19 mouse cellular contexts compared by ENCODE assay signal in the genomic region with DNA sequence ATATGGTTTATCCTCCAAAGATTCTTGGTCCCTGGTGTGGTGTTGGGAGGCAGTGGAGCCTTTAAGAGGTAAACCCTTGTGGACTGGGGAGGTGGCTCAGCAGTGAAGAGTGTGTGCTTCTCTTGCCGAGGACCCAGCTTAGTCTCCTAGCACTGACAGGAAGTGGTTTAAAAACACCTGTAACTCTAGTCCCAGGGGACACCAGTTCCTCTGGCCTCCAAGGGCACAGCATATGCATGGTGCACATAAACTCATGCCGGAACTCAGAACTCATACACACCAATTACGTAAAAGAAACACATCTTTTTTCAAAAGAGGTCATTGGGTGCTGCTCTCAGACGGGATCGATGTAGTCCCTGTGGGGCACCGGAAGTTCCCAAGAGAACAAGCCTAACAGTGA. TPM values are rescaled to one million over a fixed set of nuclear protein-coding genes. Genes with fewer than 3 reads are reported as not detected.
DNase-seq lines count a peak whose midpoint lies in the region; ATAC-seq lines count a peak whose summit lies in the region.
"Had no signal": no experiment of that assay in that cellular context is flagged by ENCODE, and none has a peak within 500 bp of the region (broad histone marks: within the 10 kb centered on the region; RNA-seq: fewer than 3 reads in every experiment).

No protein-coding gene starts in this region.

- H3K4me1 ChIP-seq in intestine, embryonic 16.5 days (ENCODE audit: control insufficient read depth, insufficient read depth, low read length): no peaks in the 10 kb centered on the region
- H3K4me1 ChIP-seq: forebrain, embryonic 13.5 days; hindbrain, embryonic 10.5 days; liver, embryonic 12.5 days; midbrain, embryonic 12.5 days; neural tube, embryonic 13.5 days had no signal

- no peak overlapping the region for H3K9ac ChIP-seq in intestine, embryonic 16.5 days (ENCODE audit: low read depth, low read length)
- H3K9ac ChIP-seq: forebrain, embryonic 13.5 days; liver, embryonic 12.5 days; lung, embryonic 14.5 days; midbrain, embryonic 12.5 days; neural tube, embryonic 13.5 days had no signal

- H3K36me3 ChIP-seq in intestine, embryonic 16.5 days (ENCODE audit: control insufficient read depth, insufficient read depth, low read length): no peaks in the 10 kb centered on the region
- H3K36me3 ChIP-seq: hindbrain, embryonic 10.5 days; liver, embryonic 12.5 days; midbrain, embryonic 12.5 days; neural tube, embryonic 13.5 days had no signal

- peak; percentile 37 to 41 for DNase-seq in spleen, adult 18-20 months
- DNase-seq in spleen, postnatal 14 days (ENCODE audit: low spot score in 2 of 2): no peak
- peak; percentile 72 for DNase-seq in naive thymus-derived CD4-positive, alpha-beta T cell, adult 2 months (ENCODE audit: low read depth)
- peak; percentile 64 for DNase-seq in thymus, postnatal 14 days
- DNase-seq in gastrocnemius, postnatal 4 days (ENCODE audit: low spot score in 2 of 2): no peak
- DNase-seq in kidney, postnatal 10 days: no peak
- DNase-seq: cerebellum, adult 9-10 months; gastrocnemius, postnatal 14 days; kidney, adult 2 months; layer of hippocampus, adult 9-11 months; lung, embryonic 14.5 days had no signal

- H3K27me3 ChIP-seq in intestine, embryonic 16.5 days (replicated peaks; ENCODE audit: control insufficient read depth, insufficient read depth, low read length): no peaks in the 10 kb centered on the region
- H3K27me3 ChIP-seq: forebrain, embryonic 13.5 days; liver, embryonic 12.5 days; midbrain, embryonic 12.5 days; neural tube, embryonic 13.5 days had no signal

- 89% methylated on average over 6 of the region's 6 CpGs for WGBS in intestine, embryonic 16.5 days

- no peak overlapping the region for H3K4me3 ChIP-seq in intestine, embryonic 16.5 days (ENCODE audit: low read length)
- H3K4me3 ChIP-seq: forebrain, embryonic 13.5 days; hindbrain, embryonic 10.5 days; liver, embryonic 12.5 days; midbrain, embryonic 12.5 days; neural tube, embryonic 13.5 days had no signal

- H3K27ac ChIP-seq in intestine, embryonic 16.5 days (ENCODE audit: low read length): no peak overlapping the region
- H3K27ac ChIP-seq: forebrain, embryonic 13.5 days; hindbrain, embryonic 10.5 days; hindbrain, postnatal 0 days; liver, embryonic 12.5 days; midbrain, embryonic 12.5 days; neural tube, embryonic 13.5 days had no signal

- peak; percentile 73 for ATAC-seq in CD4-positive, CD25-positive, alpha-beta regulatory T cell, adult 4 months
- ATAC-seq in intestine, embryonic 16.5 days: no peak
- ATAC-seq: forebrain, embryonic 13.5 days; hindbrain, postnatal 0 days; liver, embryonic 12.5 days had no signal

- no peaks in the 10 kb centered on the region for H3K9me3 ChIP-seq in intestine, embryonic 16.5 days (ENCODE audit: control insufficient read depth, low read length)
- H3K9me3 ChIP-seq: forebrain, embryonic 13.5 days; hindbrain, embryonic 10.5 days; liver, embryonic 12.5 days; midbrain, embryonic 12.5 days; neural tube, embryonic 13.5 days had no signal

- no peak overlapping the region for H3K4me2 ChIP-seq in intestine, embryonic 16.5 days (ENCODE audit: low read depth, low read length)
- H3K4me2 ChIP-seq: forebrain, embryonic 13.5 days; liver, embryonic 12.5 days; lung, embryonic 14.5 days; midbrain, embryonic 12.5 days; neural tube, embryonic 13.5 days had no signal

RNA-seq across cellular contexts. Expression of a gene that starts 7.4 kb away (rescaled TPM):
- polyA plus RNA-seq in CD4-positive, CD25-positive, alpha-beta regulatory T cell, adult 4 months (2017; shearing (Covaris generic)): 100 to 1,000 TPM in 1 of 2 experiments, 10 to 100 TPM in 1; 62.4 to 137 TPM
- total RNA-seq in gastrocnemius, postnatal 4 days (2021): 1 to 10 TPM; 2.8 to 2.9 TPM
- 29.6 and 31.0 TPM in 2 replicates for polyA plus RNA-seq in intestine, embryonic 16.5 days (2015; fragmentation: Nextera tagmentation; extraction: Ambion mirVana)

RNA-seq across cellular contexts. Expression of a gene that starts 25.7 kb away (rescaled TPM):
- polyA plus RNA-seq in CD4-positive, CD25-positive, alpha-beta regulatory T cell, adult 4 months (2017; shearing (Covaris generic)): 100 to 1,000 TPM in 1 of 2 experiments, 10 to 100 TPM in 1; 92.4 to 160 TPM
- 10 to 100 TPM; 17.7 to 18.9 TPM for total RNA-seq in gastrocnemius, postnatal 4 days (2021)
- polyA plus RNA-seq in intestine, embryonic 16.5 days (2015; fragmentation: Nextera tagmentation; extraction: Ambion mirVana): 4.1 and 4.8 TPM in 2 replicates

RNA-seq across cellular contexts. Expression of a gene that starts 37.3 kb away (rescaled TPM):
- polyA plus RNA-seq in CD4-positive, CD25-positive, alpha-beta regulatory T cell, adult 4 months (2017; shearing (Covaris generic)): 10 to 100 TPM; 22.7 to 26.5 TPM
- total RNA-seq in gastrocnemius, postnatal 4 days (2021): 10 to 100 TPM; 38.4 to 40.3 TPM
- 44.6 and 49.5 TPM in 2 replicates for polyA plus RNA-seq in intestine, embryonic 16.5 days (2015; fragmentation: Nextera tagmentation; extraction: Ambion mirVana)

Comparison
In these comparisons a context has a peak if more than half of its experiments do, and no peak if none do; other contexts are left out.
1. DNase-seq: peak in spleen, adult 18-20 months (2 of 2), naive thymus-derived CD4-positive, alpha-beta T cell, adult 2 months (single experiment) and thymus, postnatal 14 days (single experiment); none in spleen, postnatal 14 days (0 of 2), gastrocnemius, postnatal 4 days (0 of 2) and kidney, postnatal 10 days (single experiment).
2. RNA of a gene that starts 25.7 kb away (polyA plus RNA-seq): 92.4 to 160 TPM in CD4-positive, CD25-positive, alpha-beta regulatory T cell, adult 4 months; 4.1 to 4.8 TPM in intestine, embryonic 16.5 days; every median in the first group is over 10 times any median in the second.